Mouse (Mus musculus) ZHBTc4 (cell line): ENCODE measurements around the gene Gramd1c.
A peak's percentile ranks its signal among the peaks of the same experiment; 100 is the strongest.

Experiments used
- DNase-seq: peaks from one replicate; pipeline ENCODE4 v3.0.0-alpha.2; 2011; ENCODE audit warnings: low read depth, low spot score

The Gramd1c gene

DNA sequence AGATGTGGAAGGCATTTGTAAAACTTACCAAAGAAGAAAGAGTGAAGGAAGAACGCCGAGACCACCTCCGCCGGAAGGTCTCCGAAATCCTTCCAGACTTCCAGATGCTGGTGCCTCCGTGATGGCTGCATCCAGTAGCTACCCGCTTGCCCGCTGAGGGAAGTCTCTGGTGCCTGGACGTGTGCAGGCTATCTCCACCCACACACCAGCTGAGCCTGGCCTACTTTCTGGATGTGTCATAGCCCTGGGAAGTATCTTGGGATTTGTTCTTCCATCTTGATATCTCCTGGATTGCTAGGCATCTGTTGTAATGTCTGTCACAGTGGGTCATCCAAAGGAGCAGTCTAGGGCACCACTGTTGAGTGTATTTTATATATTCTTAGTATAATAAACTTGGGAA lies 99.9 kb downstream of the Gramd1c start:
- no peak for DNase-seq

DNA sequence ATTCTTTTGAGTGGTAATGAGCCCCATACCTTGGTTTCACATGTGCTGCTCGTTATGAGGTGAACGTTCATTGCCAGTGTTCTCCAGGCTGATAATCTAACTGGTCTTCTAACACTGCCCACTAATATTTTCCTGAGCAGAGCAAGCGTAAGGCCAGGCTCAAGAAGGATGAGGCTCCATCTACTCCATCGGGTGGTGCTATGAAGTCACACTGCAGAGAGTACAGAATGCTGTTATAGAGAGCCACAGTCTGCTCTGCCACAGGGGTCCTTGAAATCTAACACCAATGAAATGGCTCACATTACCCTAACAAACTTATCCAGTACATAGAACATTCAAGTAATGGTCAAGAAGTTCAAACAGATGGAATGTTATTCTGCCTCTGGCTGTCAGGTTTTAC lies 105.1 kb downstream of the Gramd1c start:
- DNase-seq = no peak

DNA sequence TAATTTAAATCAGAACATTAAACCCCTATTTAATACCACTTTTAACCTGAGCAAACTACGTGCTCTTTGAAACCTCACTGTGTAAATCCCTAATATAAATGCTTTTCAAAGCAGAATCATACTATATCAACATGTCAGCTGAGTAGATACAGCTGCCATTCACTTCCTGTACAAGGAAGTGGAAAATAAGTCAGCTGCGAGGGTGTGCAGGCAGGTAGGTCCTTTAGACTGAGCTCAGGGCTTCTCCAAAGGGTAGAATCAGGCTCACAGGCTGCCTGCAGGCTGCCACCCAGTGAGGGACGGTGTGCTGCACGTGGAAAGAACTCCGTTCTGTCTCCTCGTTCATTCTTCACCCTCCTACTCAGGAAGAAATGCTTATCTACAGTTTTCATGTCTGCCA lies 108.2 kb downstream of the Gramd1c start:
- no peak for DNase-seq

DNA sequence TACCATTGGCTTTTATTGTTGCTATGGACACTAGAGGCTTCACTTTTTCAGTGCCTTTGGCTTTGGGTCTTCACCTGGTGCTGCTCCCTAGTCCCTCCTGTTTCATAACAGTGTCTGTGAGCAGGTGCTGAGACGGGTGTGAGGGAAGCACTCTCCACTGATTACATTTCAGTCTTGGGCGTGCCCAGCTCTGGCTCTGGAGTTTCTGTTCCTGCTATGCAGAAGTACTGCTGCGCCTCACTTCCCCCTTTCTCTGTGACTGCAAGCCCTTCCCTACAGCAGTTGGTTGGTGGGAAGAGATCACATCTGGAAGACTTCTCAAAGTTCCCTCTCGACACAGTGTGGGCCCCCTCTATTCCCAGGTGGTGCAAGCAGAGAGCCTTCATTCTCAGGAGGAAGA lies 111.6 kb downstream of the Gramd1c start:
- DNase-seq = peak; percentile 17

DNA sequence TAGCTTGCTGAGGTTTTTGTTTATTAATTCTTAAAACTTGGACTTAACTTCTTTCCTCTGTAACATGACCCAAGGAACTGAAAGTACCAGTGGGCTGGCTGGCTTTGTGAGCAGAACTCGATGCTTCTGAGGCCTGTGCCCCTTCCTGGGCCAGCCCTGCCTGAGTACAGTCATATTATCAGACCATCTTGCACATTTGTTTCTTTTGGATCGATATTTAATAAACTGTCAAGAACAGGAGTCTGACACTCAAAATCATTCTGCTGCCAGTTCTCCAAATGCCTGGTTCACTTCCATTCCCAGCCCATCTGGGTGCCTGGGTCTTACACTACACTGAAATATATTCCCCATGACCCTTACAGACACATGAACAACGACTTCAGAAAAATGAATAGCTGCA lies 117.3 kb downstream of the Gramd1c start:
- no peak for DNase-seq

DNA sequence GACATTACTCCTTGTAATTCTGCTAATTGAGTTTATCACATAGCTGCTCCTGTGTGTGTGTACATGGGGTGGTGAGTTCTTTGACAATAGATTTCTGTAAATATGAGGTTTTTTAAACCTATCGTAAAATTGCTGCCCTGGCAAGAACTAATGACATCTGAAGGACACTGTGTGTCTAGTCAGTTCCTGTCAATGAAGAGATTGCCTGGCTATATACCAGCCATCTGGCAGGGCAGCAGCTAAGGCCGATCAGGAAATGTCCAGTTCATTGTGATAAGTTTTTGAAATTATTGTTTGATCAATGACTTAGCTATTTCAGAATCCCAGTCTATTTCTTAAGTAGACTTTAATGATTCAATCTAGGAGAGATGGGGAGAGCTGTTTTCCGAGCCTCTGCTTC lies 117.8 kb downstream of the Gramd1c start:
- no peak for DNase-seq

DNA sequence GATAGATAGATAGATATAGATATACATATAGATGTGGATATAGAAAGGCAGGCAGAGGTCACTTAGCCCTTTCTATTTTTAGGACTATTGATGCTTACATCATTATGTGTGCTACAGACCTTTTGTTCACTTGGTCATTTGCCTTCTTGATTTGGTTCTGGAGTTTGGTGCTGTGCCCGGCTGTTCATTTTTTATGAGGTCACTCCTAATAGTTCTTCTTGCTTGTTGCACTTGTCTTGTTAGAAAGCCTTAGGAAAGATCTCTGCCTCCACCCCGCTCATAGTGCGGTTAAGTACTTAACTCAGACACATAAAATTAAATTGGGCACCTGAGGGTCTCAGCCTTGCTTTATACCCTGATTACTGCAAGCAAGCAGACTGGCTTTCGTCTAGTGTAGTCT lies 122.3 kb downstream of the Gramd1c start:
- DNase-seq = no peak

DNA sequence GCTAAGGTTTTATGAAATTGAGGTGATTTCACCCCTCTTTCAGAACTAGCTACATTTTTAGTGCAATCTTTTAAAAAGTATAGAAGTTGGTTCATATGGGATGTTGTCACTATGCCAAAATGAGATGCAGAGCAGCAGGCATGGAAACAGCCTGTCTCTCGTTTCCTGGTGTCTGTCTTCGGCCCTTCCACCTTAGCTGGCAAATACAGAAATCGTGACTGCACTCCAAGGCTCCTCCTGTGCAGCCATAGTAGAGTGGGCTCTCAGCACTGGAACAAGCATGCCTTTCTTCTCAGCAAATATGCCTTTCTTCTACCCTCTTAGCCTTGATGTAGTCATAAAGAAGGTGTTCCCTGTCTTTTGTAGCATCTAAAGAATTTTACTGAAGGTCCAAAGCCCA lies 127.3 kb downstream of the Gramd1c start:
- DNase-seq = no peak

DNA sequence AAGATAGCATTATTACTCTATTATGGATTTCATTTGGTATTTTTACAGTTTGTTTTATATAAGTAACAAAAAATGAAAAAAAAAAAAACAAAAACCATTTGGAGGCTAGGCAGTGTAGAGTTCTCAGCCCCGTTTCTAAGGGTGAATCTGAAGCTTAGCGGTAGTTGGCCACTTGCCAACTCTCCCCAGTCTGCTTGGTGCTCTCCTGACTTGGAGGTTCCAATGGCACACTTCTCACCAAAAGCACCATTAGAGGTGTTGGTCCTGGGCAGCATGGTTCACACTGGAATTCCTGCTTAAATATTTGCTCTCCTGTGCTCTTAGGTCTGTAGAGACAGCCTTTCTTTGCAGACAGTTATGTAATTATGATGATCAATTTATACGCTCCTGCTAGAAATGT lies 127.8 kb downstream of the Gramd1c start:
- DNase-seq = no peak

DNA sequence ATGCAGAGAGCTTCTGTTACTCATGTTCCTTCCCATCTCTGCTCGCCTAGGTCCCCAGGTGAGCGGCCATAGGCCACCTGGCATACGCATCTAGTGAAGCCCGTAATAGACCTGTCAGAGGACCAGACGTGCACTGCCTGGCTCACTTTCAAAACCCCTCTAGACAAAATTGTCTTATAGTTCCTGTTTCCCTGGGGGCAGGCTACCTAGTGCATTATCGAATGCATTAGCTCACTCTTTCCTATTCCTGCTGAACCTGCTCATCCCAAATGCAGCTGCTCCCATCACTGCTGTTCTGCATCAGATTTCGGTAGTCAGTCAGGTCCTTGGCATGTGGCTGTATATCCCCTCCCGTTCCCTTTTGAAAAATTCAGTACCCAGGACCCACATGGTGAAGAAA lies 128.3 kb downstream of the Gramd1c start:
- no peak for DNase-seq

DNA sequence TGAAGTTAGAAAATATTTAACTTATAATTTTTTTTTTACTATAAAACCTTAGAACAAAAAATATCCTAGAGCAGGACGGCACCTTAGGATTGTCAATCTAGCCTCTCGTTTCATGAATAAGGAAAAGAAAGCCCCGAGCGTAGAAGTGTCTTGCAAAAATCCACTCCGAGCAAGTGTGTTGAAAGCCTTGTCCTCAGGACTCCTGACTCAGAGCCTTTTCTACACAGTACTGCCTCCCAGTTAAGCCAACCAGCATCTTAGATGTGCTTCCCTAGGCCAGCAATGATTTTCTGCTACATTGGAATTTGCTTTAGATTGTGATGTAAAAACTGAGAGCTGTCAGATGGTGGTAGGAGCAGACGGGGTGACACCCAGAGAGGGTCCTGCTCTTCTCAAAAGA lies 130.1 kb downstream of the Gramd1c start:
- no peak for DNase-seq

DNA sequence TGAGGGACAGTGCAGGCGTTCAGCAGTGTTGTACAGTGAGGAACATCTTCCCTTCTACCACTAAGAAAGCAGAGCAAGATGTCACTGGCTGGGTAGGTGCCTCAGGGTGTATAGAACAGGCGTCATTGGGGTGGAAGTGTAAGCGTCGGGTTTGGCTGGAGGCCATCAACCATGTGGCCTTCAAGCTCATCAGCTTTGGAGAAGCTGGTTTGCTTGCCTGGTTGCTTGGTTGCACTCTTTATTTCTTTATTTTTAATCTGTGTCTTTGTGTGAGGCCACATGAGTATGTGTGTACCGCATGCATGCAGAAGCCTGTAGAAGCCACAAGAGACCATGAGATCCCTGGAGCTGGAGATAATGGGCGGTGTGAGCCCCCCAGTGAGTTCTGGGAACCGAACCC lies 130.8 kb downstream of the Gramd1c start:
- DNase-seq = no peak

DNA sequence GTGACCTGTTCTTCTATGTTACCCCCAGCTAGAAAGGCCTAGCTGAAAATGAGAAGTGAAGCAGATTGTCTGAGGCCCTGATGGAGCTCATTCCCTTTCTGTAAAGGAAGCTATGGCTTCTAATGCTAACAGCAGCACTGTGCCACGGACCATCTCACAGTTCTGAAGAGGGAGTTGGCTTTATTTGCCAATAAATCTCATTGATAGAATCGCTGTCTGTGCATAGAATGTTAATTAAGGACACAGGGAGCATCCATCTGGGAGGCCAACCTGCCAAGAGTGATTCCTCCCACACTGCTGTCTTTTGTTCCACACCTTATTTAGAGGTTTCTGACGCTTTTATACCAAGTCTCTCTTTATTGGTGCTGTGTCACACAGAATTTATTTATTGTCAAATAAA lies 131.6 kb downstream of the Gramd1c start:
- DNase-seq = no peak

DNA sequence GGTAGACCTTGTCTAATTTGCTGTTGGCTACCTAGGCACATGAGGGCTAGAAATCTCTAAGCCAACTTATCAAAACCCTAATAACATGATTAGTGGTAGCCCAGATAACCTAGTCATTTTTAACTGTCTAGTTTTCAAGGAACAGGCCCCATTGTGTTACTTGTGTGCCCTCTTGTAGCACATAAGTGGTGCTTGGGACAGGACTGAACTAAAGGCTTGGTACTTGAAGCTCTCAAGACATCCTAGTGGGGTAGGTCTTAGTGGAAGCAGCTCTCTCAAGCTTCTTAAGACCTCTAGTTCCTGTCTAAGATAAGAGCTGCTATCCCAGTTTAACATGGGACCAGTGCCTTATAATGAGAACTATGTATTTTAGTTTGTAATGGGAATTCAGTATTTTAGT lies 132.6 kb downstream of the Gramd1c start:
- no peak for DNase-seq
